30 mouse cellular contexts compared by ENCODE assay signal in genomic region chr4:151415376-151415775, GRCm38 (mm10).
A peak's percentile ranks its signal among the peaks of the same experiment; 100 is the strongest.
DNase-seq lines count a peak whose midpoint lies in the region; ATAC-seq and TF ChIP-seq lines count a peak whose summit lies in the region.
"Had no signal": no experiment of that assay in that cellular context is flagged by ENCODE, and none has a peak within 500 bp of the region (broad histone marks: within the 10 kb centered on the region; RNA-seq: fewer than 3 reads in every experiment).

No protein-coding gene starts in this region.

- H3K4me2 ChIP-seq in intestine, postnatal 0 days (replicated peaks; ENCODE audit: low read depth), result peak overlapping the region; percentile 39
- H3K4me2 ChIP-seq in intestine, embryonic 16.5 days (ENCODE audit: low read depth, low read length), result no peak overlapping the region
- peak overlapping the region; percentile 15 for H3K4me2 ChIP-seq in liver, embryonic 11.5 days
- peak overlapping the region; percentile 41 for H3K4me2 ChIP-seq in liver, embryonic 13.5 days
- peak overlapping the region; percentile 54 for H3K4me2 ChIP-seq in liver, embryonic 16.5 days (ENCODE audit: low read depth, low read length)
- H3K4me2 ChIP-seq: embryonic facial prominence, embryonic 13.5 days; forebrain, embryonic 13.5 days; heart, embryonic 12.5 days; heart, embryonic 15.5 days; hindbrain, embryonic 14.5 days had no signal

- no peaks in the 10 kb centered on the region for H3K4me1 ChIP-seq in intestine, postnatal 0 days (replicated peaks; ENCODE audit: control insufficient read depth, insufficient read depth, low read length)
- H3K4me1 ChIP-seq in intestine, embryonic 16.5 days (ENCODE audit: control insufficient read depth, insufficient read depth, low read length), result peaks cover 13% of the 10 kb centered on the region
- H3K4me1 ChIP-seq in liver, embryonic 11.5 days (replicated peaks; ENCODE audit: control insufficient read depth, insufficient read depth, low read length), result no peaks in the 10 kb centered on the region
- peaks cover 5% of the 10 kb centered on the region; the same call in 1 of the 2 replicates for H3K4me1 ChIP-seq in liver, embryonic 13.5 days (replicated peaks)
- H3K4me1 ChIP-seq in liver, embryonic 16.5 days (ENCODE audit: control insufficient read depth, low read depth, low read length), result no peaks in the 10 kb centered on the region; the same call in 1 of the 2 replicates

- TF ChIP-seq CTCF in intestine, postnatal 0 days (IDR thresholded peaks at IDR 0.05; ENCODE audit: low read depth), result no peak
- no peak for TF ChIP-seq CTCF in left cerebral cortex, adult 2 months (IDR thresholded peaks at IDR 0.05)

- DNase-seq in liver, embryonic 11.5 days (ENCODE audit: low spot score), result no peak
- no peak for DNase-seq in liver, embryonic 13.5 days
- no peak for DNase-seq in adrenal gland, postnatal 14 days
- DNase-seq in left cerebral cortex, adult 2 months (ENCODE audit: extremely low spot score in 1 of 2, low spot score in 2 of 2), result no peak
- DNase-seq: adrenal gland, postnatal 10 days; B cell, adult 2 months; cerebellum, adult 11-12 months; cerebellum, adult 8-10 months; cerebellum, postnatal 10 days; cerebellum, postnatal 36 days; embryo, embryonic 11 days; gastrocnemius, postnatal 10 days; gastrocnemius, postnatal 36 days; heart, postnatal 10 days; heart, postnatal 4 days had no signal

- H3K36me3 ChIP-seq in intestine, postnatal 0 days (ENCODE audit: control insufficient read depth, insufficient read depth), result no peaks in the 10 kb centered on the region
- H3K36me3 ChIP-seq in intestine, embryonic 16.5 days (ENCODE audit: control insufficient read depth, insufficient read depth, low read length), result no peaks in the 10 kb centered on the region
- no peaks in the 10 kb centered on the region for H3K36me3 ChIP-seq in liver, embryonic 11.5 days (ENCODE audit: control insufficient read depth, insufficient read depth, low read length)
- no peaks in the 10 kb centered on the region for H3K36me3 ChIP-seq in liver, embryonic 13.5 days
- H3K36me3 ChIP-seq in liver, embryonic 16.5 days (ENCODE audit: control insufficient read depth, insufficient read depth), result no peaks in the 10 kb centered on the region
- H3K36me3 ChIP-seq: embryonic facial prominence, embryonic 10.5 days; embryonic facial prominence, embryonic 13.5 days; G1E; heart, embryonic 12.5 days; heart, embryonic 15.5 days had no signal

- H3K4me3 ChIP-seq in intestine, postnatal 0 days (ENCODE audit: low read depth, low read length), result no peak overlapping the region
- no peak overlapping the region for H3K4me3 ChIP-seq in intestine, embryonic 16.5 days (ENCODE audit: low read length)
- no peak overlapping the region for H3K4me3 ChIP-seq in liver, embryonic 11.5 days (ENCODE audit: low read depth, low read length)
- H3K4me3 ChIP-seq in liver, embryonic 13.5 days (replicated peaks), result peak overlapping the region; percentile 21; the same call in 1 of the 2 replicates
- H3K4me3 ChIP-seq in liver, embryonic 16.5 days (ENCODE audit: low read depth, low read length), result peak overlapping the region; percentile 16; the same call in 1 of the 2 replicates
- no peak overlapping the region for H3K4me3 ChIP-seq in left cerebral cortex, adult 2 months
- H3K4me3 ChIP-seq: embryonic facial prominence, embryonic 10.5 days; embryonic facial prominence, embryonic 13.5 days; erythroblast, embryonic 14.5 days; forebrain, embryonic 13.5 days; heart, embryonic 12.5 days; heart, embryonic 15.5 days had no signal

- H3K9ac ChIP-seq in intestine, postnatal 0 days (ENCODE audit: low read depth, low read length), result no peak overlapping the region
- no peak overlapping the region for H3K9ac ChIP-seq in intestine, embryonic 16.5 days (ENCODE audit: low read depth, low read length)
- no peak overlapping the region for H3K9ac ChIP-seq in liver, embryonic 11.5 days (ENCODE audit: low read depth, low read length)
- no peak overlapping the region; the same call in 1 of the 2 replicates for H3K9ac ChIP-seq in liver, embryonic 13.5 days
- H3K9ac ChIP-seq in liver, embryonic 16.5 days (ENCODE audit: low read depth, low read length), result no peak overlapping the region
- H3K9ac ChIP-seq: embryonic facial prominence, embryonic 13.5 days; forebrain, embryonic 13.5 days; heart, embryonic 12.5 days; heart, embryonic 15.5 days; hindbrain, embryonic 14.5 days had no signal

- no peak overlapping the region for H3K27ac ChIP-seq in intestine, postnatal 0 days (ENCODE audit: low read depth, low read length)
- H3K27ac ChIP-seq in intestine, embryonic 16.5 days (ENCODE audit: low read length), result no peak overlapping the region
- H3K27ac ChIP-seq in liver, embryonic 11.5 days (ENCODE audit: low read depth, low read length), result no peak overlapping the region
- no peak overlapping the region; the same call in 1 of the 2 replicates for H3K27ac ChIP-seq in liver, embryonic 13.5 days
- H3K27ac ChIP-seq in liver, embryonic 16.5 days (ENCODE audit: low read length), result no peak overlapping the region
- H3K27ac ChIP-seq in left cerebral cortex, adult 2 months, result no peak overlapping the region
- H3K27ac ChIP-seq: embryonic facial prominence, embryonic 10.5 days; embryonic facial prominence, embryonic 13.5 days; forebrain, embryonic 13.5 days; heart, embryonic 15.5 days; hindbrain, embryonic 14.5 days; hindbrain, postnatal 0 days had no signal

- no peak for ATAC-seq in intestine, postnatal 0 days
- no peak for ATAC-seq in intestine, embryonic 16.5 days
- ATAC-seq in liver, embryonic 11.5 days (replicated peaks; ENCODE audit: low FRiP score), result no peak
- 0 out of 2 replicates have a peak, but pooled peaks have one; percentile 11 for ATAC-seq in liver, embryonic 13.5 days (ENCODE audit: low read depth)
- ATAC-seq in liver, embryonic 16.5 days (ENCODE audit: low read depth), result no peak
- ATAC-seq: forebrain, embryonic 13.5 days; forebrain, embryonic 16.5 days; hindbrain, postnatal 0 days; Patski had no signal

- intact Hi-C loops in left cerebral cortex, adult 2 months (cut with DNase I), result no loop called here

- no peaks in the 10 kb centered on the region for H3K27me3 ChIP-seq in intestine, postnatal 0 days (replicated peaks; ENCODE audit: control insufficient read depth, insufficient read depth, low read length)
- H3K27me3 ChIP-seq in intestine, embryonic 16.5 days (replicated peaks; ENCODE audit: control insufficient read depth, insufficient read depth, low read length), result no peaks in the 10 kb centered on the region
- no peaks in the 10 kb centered on the region for H3K27me3 ChIP-seq in liver, embryonic 11.5 days (replicated peaks; ENCODE audit: control insufficient read depth, insufficient read depth, low read length)
- H3K27me3 ChIP-seq in liver, embryonic 13.5 days, result no peaks in the 10 kb centered on the region
- no peaks in the 10 kb centered on the region for H3K27me3 ChIP-seq in liver, embryonic 16.5 days (ENCODE audit: control insufficient read depth, insufficient read depth, low read depth, low read length)
- H3K27me3 ChIP-seq: CH12.LX, Patski had no signal

- H3K9me3 ChIP-seq in intestine, postnatal 0 days (ENCODE audit: control insufficient read depth), result no peaks in the 10 kb centered on the region
- no peaks in the 10 kb centered on the region for H3K9me3 ChIP-seq in intestine, embryonic 16.5 days (ENCODE audit: control insufficient read depth, low read length)
- no peaks in the 10 kb centered on the region for H3K9me3 ChIP-seq in liver, embryonic 11.5 days (ENCODE audit: control insufficient read depth, low read length)
- H3K9me3 ChIP-seq in liver, embryonic 13.5 days (replicated peaks), result no peaks in the 10 kb centered on the region
- H3K9me3 ChIP-seq in liver, embryonic 16.5 days (replicated peaks; ENCODE audit: control insufficient read depth, low read length), result no peaks in the 10 kb centered on the region
- H3K9me3 ChIP-seq: embryonic facial prominence, embryonic 10.5 days; embryonic facial prominence, embryonic 13.5 days; forebrain, embryonic 13.5 days; heart, embryonic 12.5 days; heart, embryonic 15.5 days had no signal

- 65% methylated on average over 16 of the region's 16 CpGs for WGBS in intestine, postnatal 0 days
- WGBS in intestine, embryonic 16.5 days, result 78% methylated on average over 16 of the region's 16 CpGs
- WGBS in liver, embryonic 11.5 days, result 84% methylated on average over 16 of the region's 16 CpGs
- 74% methylated on average over 16 of the region's 16 CpGs for WGBS in liver, embryonic 13.5 days (ENCODE audit: insufficient replicate concordance)
- WGBS in liver, embryonic 16.5 days (ENCODE audit: insufficient replicate concordance), result 68% methylated on average over 16 of the region's 16 CpGs

Comparison
In these comparisons a context has a peak if more than half of its experiments do, and no peak if none do; other contexts are left out.
1. H3K4me3 ChIP-seq: peak in liver, embryonic 13.5 days (single experiment) and liver, embryonic 16.5 days (single experiment); none in intestine, postnatal 0 days (single experiment), intestine, embryonic 16.5 days (single experiment), liver, embryonic 11.5 days (single experiment) and left cerebral cortex, adult 2 months (single experiment).